Mouse (Mus musculus): ENCODE measurements around the gene Srsf6.

DNA sequence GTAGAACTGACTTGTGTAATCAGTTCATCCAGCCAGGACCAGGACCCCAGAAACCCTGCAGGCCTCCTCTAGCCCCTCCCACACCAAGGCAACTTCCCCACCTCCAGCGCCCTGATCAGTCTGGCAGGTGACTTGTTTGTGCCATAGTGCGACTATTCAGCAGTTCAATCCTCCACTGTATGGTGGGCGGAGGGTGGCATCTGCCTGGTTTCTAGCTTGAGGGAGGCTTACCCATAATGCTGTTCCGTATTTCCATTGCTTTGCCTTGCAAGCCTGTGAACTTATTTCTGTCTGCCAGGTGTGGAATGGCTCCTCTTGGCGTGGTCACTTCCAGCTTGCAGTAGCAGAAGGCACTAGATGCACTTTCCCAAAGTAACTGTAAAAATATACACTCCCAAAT is 8.5 kb upstream of the Srsf6 start:
- no peak for TF ChIP-seq CTCF (conservative IDR thresholded peaks at IDR 0.05; ENCODE audit: low read length)
- TF ChIP-seq POU5F1 (IDR thresholded peaks at IDR 0.05; ENCODE audit: borderline replicate concordance, low read length) = no peak
- TF ChIP-seq NANOG (IDR thresholded peaks at IDR 0.05; ENCODE audit: borderline replicate concordance, low read length) = no peak
